ENCODE assay signal across 31 mouse cellular contexts in genomic region chr6:82044509-82044908, GRCm38 (mm10). TPM values are rescaled to one million over a fixed set of nuclear protein-coding genes. Genes with fewer than 3 reads are reported as not detected.
DNase-seq lines count a peak whose midpoint lies in the region; ATAC-seq and TF ChIP-seq lines count a peak whose summit lies in the region.
"Had no signal": no experiment of that assay in that cellular context is flagged by ENCODE, and none has a peak within 500 bp of the region (broad histone marks: within the 10 kb centered on the region; RNA-seq: fewer than 3 reads in every experiment).

No protein-coding gene starts in this region.

- TF ChIP-seq CTCF in stomach, postnatal 0 days (IDR thresholded peaks at IDR 0.05; ENCODE audit: low read depth): no peak

- H3K4me2 ChIP-seq in kidney, embryonic 14.5 days (replicated peaks; ENCODE audit: low read depth, low read length): peak overlapping the region; percentile 83; the same call in 1 of the 2 replicates
- H3K4me2 ChIP-seq in stomach, embryonic 14.5 days (replicated peaks; ENCODE audit: low read depth, low read length): 0 out of 2 replicates have a peak overlapping the region, but pooled peaks have one; percentile 89
- no peak overlapping the region for H3K4me2 ChIP-seq in stomach, postnatal 0 days (replicated peaks; ENCODE audit: low read depth)
- H3K4me2 ChIP-seq: heart, embryonic 12.5 days; hindbrain, embryonic 13.5 days; neural tube, embryonic 15.5 days had no signal

- 74% methylated on average over 4 of the region's 4 CpGs for WGBS in kidney, embryonic 14.5 days
- 55% methylated on average over 4 of the region's 4 CpGs for WGBS in stomach, embryonic 14.5 days
- WGBS in stomach, postnatal 0 days: 72% methylated on average over 4 of the region's 4 CpGs

- no peak overlapping the region for H3K27ac ChIP-seq in kidney, embryonic 14.5 days (ENCODE audit: low read depth, low read length)
- H3K27ac ChIP-seq in stomach, embryonic 14.5 days (ENCODE audit: low read length): no peak overlapping the region
- no peak overlapping the region for H3K27ac ChIP-seq in stomach, postnatal 0 days (replicated peaks)
- H3K27ac ChIP-seq: gastrocnemius, adult 2 months; heart, adult 2 months; hindbrain, embryonic 13.5 days; left cerebral cortex, adult 2 months; liver, embryonic 14.5 days; neural tube, embryonic 15.5 days; stomach, embryonic 15.5 days had no signal

- no peak overlapping the region for H3K4me3 ChIP-seq in kidney, embryonic 14.5 days (ENCODE audit: low read length)
- H3K4me3 ChIP-seq in stomach, embryonic 14.5 days (ENCODE audit: low read depth, low read length): no peak overlapping the region
- no peak overlapping the region for H3K4me3 ChIP-seq in stomach, postnatal 0 days (ENCODE audit: low read depth, low read length)
- H3K4me3 ChIP-seq: erythroblast, embryonic 14.5 days; gastrocnemius, adult 2 months; heart, adult 2 months; heart, embryonic 12.5 days; hindbrain, embryonic 13.5 days; left cerebral cortex, adult 2 months; neural tube, embryonic 15.5 days had no signal

- H3K27me3 ChIP-seq in kidney, embryonic 14.5 days (ENCODE audit: control insufficient read depth, insufficient read depth, low read length): no peaks in the 10 kb centered on the region
- no peaks in the 10 kb centered on the region for H3K27me3 ChIP-seq in stomach, embryonic 14.5 days (ENCODE audit: control insufficient read depth, insufficient read depth, low read length)
- no peaks in the 10 kb centered on the region for H3K27me3 ChIP-seq in stomach, postnatal 0 days (ENCODE audit: control insufficient read depth, insufficient read depth, low read length)
- H3K27me3 ChIP-seq: stomach, embryonic 15.5 days had no signal

- no peaks in the 10 kb centered on the region for H3K36me3 ChIP-seq in kidney, embryonic 14.5 days (ENCODE audit: control insufficient read depth, insufficient read depth, low read length)
- H3K36me3 ChIP-seq in stomach, embryonic 14.5 days (ENCODE audit: control insufficient read depth, insufficient read depth, low read length): no peaks in the 10 kb centered on the region
- no peaks in the 10 kb centered on the region for H3K36me3 ChIP-seq in stomach, postnatal 0 days (ENCODE audit: control insufficient read depth, insufficient read depth, low read length)
- H3K36me3 ChIP-seq: heart, embryonic 12.5 days; hindbrain, embryonic 13.5 days; neural tube, embryonic 15.5 days; stomach, embryonic 15.5 days had no signal

- DNase-seq in kidney, adult 8-10 months: no peak
- DNase-seq in layer of hippocampus, adult 9-11 months: peak; percentile 52
- DNase-seq in layer of hippocampus, postnatal 36 days: no peak
- DNase-seq in stomach, postnatal 0 days (ENCODE audit: low spot score): no peak
- DNase-seq in thymus, postnatal 36 days: no peak
- DNase-seq: adrenal gland, postnatal 25 days; B cell, adult 2 months; cerebellum, adult 11-12 months; cerebellum, adult 9-11 months; embryo, embryonic 11 days; gastrocnemius, adult 2 months; gastrocnemius, postnatal 36 days; heart, adult 2 months; heart, postnatal 4 days; liver; midbrain, embryonic 14.5 days; retina, postnatal 1 day; right cerebral cortex, postnatal 14 days; thymus, postnatal 14 days had no signal

- H3K9me3 ChIP-seq in kidney, embryonic 14.5 days (ENCODE audit: control insufficient read depth, low read length): no peaks in the 10 kb centered on the region
- no peaks in the 10 kb centered on the region for H3K9me3 ChIP-seq in stomach, embryonic 14.5 days (ENCODE audit: control insufficient read depth, low read depth, low read length)
- H3K9me3 ChIP-seq in stomach, postnatal 0 days (ENCODE audit: control insufficient read depth, low read length): no peaks in the 10 kb centered on the region
- H3K9me3 ChIP-seq: heart, embryonic 12.5 days; hindbrain, embryonic 13.5 days; neural tube, embryonic 15.5 days; stomach, embryonic 15.5 days had no signal

- H3K4me1 ChIP-seq in kidney, embryonic 14.5 days (ENCODE audit: control insufficient read depth, insufficient read depth, low read length): peaks cover 33% of the 10 kb centered on the region
- H3K4me1 ChIP-seq in stomach, embryonic 14.5 days (ENCODE audit: control insufficient read depth, insufficient read depth, low read length): peaks cover 35% of the 10 kb centered on the region
- 0 out of 2 replicates have a peak, but pooled peaks cover 4% of the 10 kb centered on the region for H3K4me1 ChIP-seq in stomach, postnatal 0 days (replicated peaks; ENCODE audit: control insufficient read depth, insufficient read depth)

- no peak for ATAC-seq in kidney, embryonic 14.5 days (ENCODE audit: low FRiP score, low TSS enrichment)
- ATAC-seq in stomach, embryonic 14.5 days (ENCODE audit: insufficient number of reproducible peaks, insufficient read depth, low FRiP score, low read depth): no peak
- ATAC-seq in stomach, postnatal 0 days (ENCODE audit: low FRiP score, low TSS enrichment): no peak
- ATAC-seq: forebrain, embryonic 16.5 days; lung, postnatal 0 days had no signal

- no peak for TF ChIP-seq EP300 in stomach, postnatal 0 days (optimal IDR thresholded peaks at IDR 0.05)

- H3K9ac ChIP-seq in kidney, embryonic 14.5 days (ENCODE audit: low read depth, low read length): no peak overlapping the region
- H3K9ac ChIP-seq in stomach, embryonic 14.5 days (replicated peaks; ENCODE audit: low read depth, low read length): no peak overlapping the region
- no peak overlapping the region for H3K9ac ChIP-seq in stomach, postnatal 0 days (ENCODE audit: low read length)
- H3K9ac ChIP-seq: heart, embryonic 12.5 days; hindbrain, embryonic 13.5 days; liver, embryonic 14.5 days; neural tube, embryonic 15.5 days; stomach, embryonic 15.5 days had no signal

RNA-seq across cellular contexts. Expression of gene Eva1a, which starts 3.7 kb away (rescaled TPM):
- 37.3 and 45.4 TPM in 2 replicates for polyA plus RNA-seq in kidney, embryonic 14.5 days (2014; fragmentation: Nextera tagmentation; extraction: Ambion mirVana)
- total RNA-seq in layer of hippocampus, postnatal 36 days (2021): 10 to 100 TPM; 13.9 to 16.8 TPM
- 25.2 and 26.1 TPM in 2 replicates for polyA plus RNA-seq in stomach, embryonic 14.5 days (2014; fragmentation: Nextera tagmentation; extraction: Ambion mirVana)
- polyA plus RNA-seq in stomach, postnatal 0 days (2015; fragmentation: Nextera tagmentation; extraction: Ambion mirVana): 13.5 and 15.4 TPM in 2 replicates
- total RNA-seq: monocyte, adult 5-6 weeks had no signal
